Mouse (Mus musculus) ZHBTc4 (cell line): ENCODE measurements at regions not wholly inside any gene's neighbourhood (a gene's known extent, or its start where the extent isn't known, plus 50 kb on each side); places are given as distances from the start of the nearest gene placed in this dataset.

Experiments
- DNase-seq: peaks from one replicate; pipeline ENCODE4 v3.0.0-alpha.2; 2011; ENCODE audit warnings: low read depth, low spot score

GRCm38 (mm10) chr1:190067181-190067580, 103.3 kb downstream of the Prox1 start:
- no peak for DNase-seq

- no peak for DNase-seq
Observed at GRCm38 (mm10) chr1:190066426-190066825, 104.1 kb downstream of the Prox1 start.

- DNase-seq = peak; percentile 23
Observed at GRCm38 (mm10) chr1:190061560-190062295, 108.8 kb downstream of the Prox1 start.

- no peak for DNase-seq
Observed at GRCm38 (mm10) chr1:190059025-190059424, 111.5 kb downstream of the Prox1 start.

GRCm38 (mm10) chr1:190056931-190057330, 113.6 kb downstream of the Prox1 start:
- no peak for DNase-seq

GRCm38 (mm10) chr1:190051903-190052302, 118.6 kb downstream of the Prox1 start:
- DNase-seq = no peak

- no peak for DNase-seq
Observed at GRCm38 (mm10) chr1:190048521-190049170, 121.9 kb downstream of the Prox1 start.

GRCm38 (mm10) chr1:190047201-190047600, 123.3 kb downstream of the Prox1 start:
- no peak for DNase-seq

GRCm38 (mm10) chr1:190045797-190046196, 123.6 kb upstream of the Smyd2 start:
- DNase-seq = peak; percentile 16

GRCm38 (mm10) chr1:190044036-190044435, 121.9 kb upstream of the Smyd2 start:
- no peak for DNase-seq

- DNase-seq = no peak
Observed at GRCm38 (mm10) chr1:190043156-190043555, 121.0 kb upstream of the Smyd2 start.

- no peak for DNase-seq
Observed at GRCm38 (mm10) chr1:190042197-190042596, 120.0 kb upstream of the Smyd2 start.

- peak; percentile 44 for DNase-seq
Observed at GRCm38 (mm10) chr1:190041096-190041706, 119.0 kb upstream of the Smyd2 start.

- no peak for DNase-seq
Observed at GRCm38 (mm10) chr1:190038046-190038445, 115.9 kb upstream of the Smyd2 start.

- DNase-seq = no peak
Observed at GRCm38 (mm10) chr1:190036726-190037125, 114.6 kb upstream of the Smyd2 start.

GRCm38 (mm10) chr1:190035935-190036334, 113.8 kb upstream of the Smyd2 start:
- DNase-seq = no peak

GRCm38 (mm10) chr1:190034091-190034490, 111.9 kb upstream of the Smyd2 start:
- no peak for DNase-seq

GRCm38 (mm10) chr1:190027536-190027935, 105.4 kb upstream of the Smyd2 start:
- no peak for DNase-seq

- DNase-seq = no peak
Observed at GRCm38 (mm10) chr1:190009466-190009865, 87.3 kb upstream of the Smyd2 start.

GRCm38 (mm10) chr1:190007271-190007670, 85.1 kb upstream of the Smyd2 start:
- DNase-seq = no peak

GRCm38 (mm10) chr1:190001084-190001483, 78.9 kb upstream of the Smyd2 start:
- no peak for DNase-seq

GRCm38 (mm10) chr1:189993706-189994105, 71.5 kb upstream of the Smyd2 start:
- DNase-seq = no peak

- no peak for DNase-seq
Observed at GRCm38 (mm10) chr1:189993221-189993620, 71.1 kb upstream of the Smyd2 start.
